Mouse (Mus musculus) lung, adult 2 months (tissue): ENCODE data around the gene Tcf7l2. TPM values are rescaled to one million over a fixed set of nuclear protein-coding genes. Genes with fewer than 3 reads are reported as not detected.

Source experiments
- DNase-seq: peaks from one replicate; pipeline ENCODE4 v3.0.0; 2022
- H3K4me1 ChIP-seq: fragments of 200-500 bp; 2 replicates; pipeline ENCODE4 v1.6.1; 2011; ENCODE audit warnings: low read length; ENCODE audit not compliant: control insufficient read depth, insufficient read depth
- H3K4me3 ChIP-seq: fragments of 200-500 bp; replicated peaks from 2 replicates; pipeline ENCODE3; 2011; ENCODE audit warnings: low read depth, mild to moderate bottlenecking, control low read depth, low read length; ENCODE audit errors: extremely low read depth
- CTCF ChIP-seq: fragments of 200-500 bp; IDR thresholded peaks from 2 replicates; pipeline ENCODE4 v1.5.1; 2011; ENCODE audit warnings: mild to moderate bottlenecking, low read length, control low read depth; ENCODE audit not compliant: insufficient read depth
- POLR2A ChIP-seq: fragments of 200-500 bp; IDR thresholded peaks from 2 replicates; pipeline ENCODE4 v1.6.1; 2011; ENCODE audit warnings: low read depth, mild to moderate bottlenecking, control low read depth, low read length, borderline replicate concordance; ENCODE audit errors: extremely low read depth
- WGBS: fragments of 180-500 bp; shearing (Covaris S2); methylation state at CpG from one replicate; pipeline ENCODE4 v1.1.7; 2018; 5-methylcytosine and 5-hydroxymethylcytosine counted together
- polyA plus RNA-seq: library from polyadenylated mRNA; depleted of rRNA; stranded (reverse); fragments of >200 nt; gene quantifications from 2 replicates; pipeline ENCODE4 v1.2.3, GENCODE M21; 2012

The Tcf7l2 gene
- polyA plus RNA-seq, 1 experiment, result 18.5 TPM

DNA sequence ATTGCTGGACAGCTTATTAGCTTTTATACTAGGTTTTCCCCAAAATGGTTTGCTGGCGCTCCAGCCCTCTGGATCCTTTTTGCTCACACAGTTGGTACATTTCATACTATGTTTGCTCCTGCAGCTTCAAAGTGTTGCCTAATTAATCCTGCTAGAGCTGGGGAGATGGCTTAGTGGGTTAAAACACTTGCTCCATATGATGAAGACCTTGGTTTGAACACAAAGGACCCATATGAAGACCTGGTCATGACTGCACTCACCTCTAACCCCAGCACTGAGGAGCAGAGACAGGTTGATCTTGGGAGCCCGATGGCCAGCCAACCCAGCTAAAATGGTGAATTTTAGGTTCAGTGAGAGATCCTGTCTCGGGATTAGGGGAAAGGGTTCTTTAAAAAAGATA is 195.4 kb downstream of the Tcf7l2 start:
- 96% methylated on average over 3 of the region's 3 CpGs for WGBS
- TF ChIP-seq POLR2A (no peak), CTCF (no peak)
- no peak for DNase-seq
- Histone ChIP-seq H3K4me1 (no peaks in the 10 kb centered on the region), H3K4me3 (no peak overlapping the region)

DNA sequence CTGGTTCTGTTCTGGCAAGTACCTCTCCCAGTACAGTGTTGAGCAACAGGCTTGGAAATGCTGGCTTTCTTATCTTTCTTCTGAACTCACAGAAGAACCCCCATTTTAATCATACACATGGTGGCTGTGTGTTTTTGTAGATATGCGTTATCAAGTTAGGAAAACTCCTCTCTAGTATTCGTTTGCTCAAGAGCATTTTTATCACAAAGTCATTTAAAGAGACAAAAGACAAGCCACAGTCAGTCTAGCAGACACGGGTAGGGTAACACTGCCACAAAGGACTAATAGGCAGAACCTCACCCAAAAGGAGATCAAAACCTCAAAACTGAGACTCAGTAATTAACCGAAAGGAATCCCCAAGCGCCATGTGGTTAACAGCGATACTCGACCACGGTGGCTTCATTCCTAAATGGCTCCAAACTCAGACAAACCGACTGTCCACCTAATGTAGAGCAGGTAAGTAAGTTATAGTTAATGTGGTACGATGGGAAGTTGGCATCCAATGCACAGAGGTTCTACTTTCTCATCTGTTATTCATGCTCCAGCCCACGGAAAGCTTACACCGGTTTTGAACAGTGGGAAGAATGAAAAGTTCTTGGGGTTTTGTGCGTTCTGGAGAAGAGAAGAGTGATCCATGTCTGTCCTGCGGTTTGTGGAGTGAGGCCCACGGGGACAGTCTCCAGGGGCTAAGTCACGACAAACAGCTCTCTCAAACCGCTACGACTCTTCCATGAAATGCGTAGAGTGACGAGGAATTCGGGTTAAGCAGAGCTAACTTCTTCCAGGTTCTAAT is 196.8 kb downstream of the Tcf7l2 start:
- no peak for TF ChIP-seq CTCF
- TF ChIP-seq POLR2A, result no peak
- Histone ChIP-seq H3K4me1 (no peaks in the 10 kb centered on the region), H3K4me3 (no peak overlapping the region)
- WGBS, result 86% methylated on average over 21 of the region's 21 CpGs
- DNase-seq, result no peak

- 70% methylated on average over 5 of the region's 5 CpGs for WGBS
- no peak for DNase-seq
- no peaks in the 10 kb centered on the region for H3K4me1 ChIP-seq
- no peak for TF ChIP-seq POLR2A
- no peak for TF ChIP-seq CTCF
- no peak overlapping the region for H3K4me3 ChIP-seq
These were observed 197.5 kb downstream of the Tcf7l2 start for GRCm38 (mm10) chr19:55939090-55939489.

GRCm38 (mm10) chr19:55939719-55940118 is 198.1 kb downstream of the Tcf7l2 start:
- H3K4me3 ChIP-seq, result no peak overlapping the region
- TF ChIP-seq CTCF (no peak), POLR2A (no peak)
- H3K4me1 ChIP-seq, result no peaks in the 10 kb centered on the region
- WGBS, result 89% methylated on average over 4 of the region's 4 CpGs
- no peak for DNase-seq

GRCm38 (mm10) chr19:55940538-55941252 is 199.1 kb downstream of the Tcf7l2 start:
- no peak overlapping the region for H3K4me3 ChIP-seq
- TF ChIP-seq POLR2A, result no peak
- TF ChIP-seq CTCF, result no peak
- no peaks in the 10 kb centered on the region for H3K4me1 ChIP-seq
- WGBS, result 56% methylated on average over 11 of the region's 11 CpGs
- no peak for DNase-seq

- no peak overlapping the region for H3K4me3 ChIP-seq
- WGBS, result 71% methylated on average over 16 of the region's 16 CpGs
- DNase-seq, result no peak
- no peak for TF ChIP-seq POLR2A
- no peak for TF ChIP-seq CTCF
- H3K4me1 ChIP-seq, result no peaks in the 10 kb centered on the region
These were observed 199.9 kb downstream of the Tcf7l2 start for GRCm38 (mm10) chr19:55941253-55942125.

- H3K4me3 ChIP-seq, result no peak overlapping the region
- no peak for TF ChIP-seq CTCF
- no peak for TF ChIP-seq POLR2A
- WGBS, result 61% methylated on average over 5 of the region's 5 CpGs
- no peak for DNase-seq
- H3K4me1 ChIP-seq, result no peaks in the 10 kb centered on the region
These were observed 209.8 kb downstream of the Tcf7l2 start for GRCm38 (mm10) chr19:55951397-55951796.

DNA sequence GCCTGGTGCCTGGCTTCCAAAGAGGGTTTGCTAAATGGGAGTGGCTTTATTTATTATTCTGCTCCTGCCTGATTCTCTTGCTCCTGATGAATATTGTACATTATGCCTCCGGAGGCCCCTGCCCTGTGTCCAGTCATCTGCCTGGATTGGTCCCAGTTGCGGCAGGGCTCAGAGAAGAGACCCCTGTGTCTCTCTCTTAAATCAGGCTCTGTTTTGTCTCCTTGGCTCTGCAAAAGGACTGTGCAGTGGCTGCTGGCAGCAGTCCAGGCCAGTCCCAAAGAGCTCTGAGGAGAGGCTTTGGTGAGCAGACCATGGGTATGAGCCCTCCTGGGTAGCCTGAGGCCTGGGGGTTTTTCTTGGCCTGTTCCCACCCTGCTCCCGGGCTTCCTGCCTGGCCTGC is 211.6 kb downstream of the Tcf7l2 start:
- 64% methylated on average over 3 of the region's 3 CpGs for WGBS
- no peak overlapping the region for H3K4me3 ChIP-seq
- no peak for DNase-seq
- TF ChIP-seq CTCF, result no peak
- no peak for TF ChIP-seq POLR2A
- H3K4me1 ChIP-seq, result no peaks in the 10 kb centered on the region

DNA sequence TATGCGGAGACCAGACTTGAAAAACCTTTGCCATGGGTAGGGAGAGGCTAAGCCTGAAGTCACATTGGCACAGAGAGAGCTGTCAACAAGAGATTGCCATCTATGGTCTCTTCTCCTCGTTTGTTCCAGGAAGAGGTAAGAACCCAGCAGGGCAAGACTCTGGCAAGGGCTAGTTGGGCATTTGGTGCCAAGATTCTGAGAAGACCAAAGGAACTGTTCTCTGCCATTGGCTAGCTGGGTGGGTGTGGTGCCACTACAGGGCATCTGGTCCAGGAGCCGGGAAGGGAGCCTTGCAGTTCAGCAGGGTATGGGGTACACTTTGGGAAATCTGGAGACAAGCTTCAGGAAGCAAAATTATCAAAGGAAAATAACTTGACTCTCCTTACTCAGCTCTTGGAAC is 213.5 kb downstream of the Tcf7l2 start:
- Histone ChIP-seq H3K4me3 (no peak overlapping the region), H3K4me1 (no peaks in the 10 kb centered on the region)
- no peak for DNase-seq
- 65% methylated on average over 3 of the region's 3 CpGs for WGBS
- no peak for TF ChIP-seq CTCF
- no peak for TF ChIP-seq POLR2A
